Mouse (Mus musculus) intestine, embryonic 14.5 days (tissue): ENCODE measurements at regions not wholly inside any gene's neighbourhood (a gene's known extent, or its start where the extent isn't known, plus 50 kb on each side); places are given as distances from the start of the nearest gene placed in this dataset.

Experiments used
- ATAC-seq: fragments of 200-750 bp; cut with Nextera tagmentation; replicated peaks from 2 replicates; pipeline ENCODE4 v1.8.0; 2017; ENCODE audit warnings: low read depth, moderate number of reproducible peaks, moderate TSS enrichment, moderate library complexity; ENCODE audit not compliant: low FRiP score, low TSS enrichment
- DNase-seq: peaks from one replicate; pipeline ENCODE4 v3.0.0-alpha.2; 2018; ENCODE audit warnings: low spot score
- H3K27ac ChIP-seq: fragments of 300-500 bp; sonication (generic); 2 replicates; pipeline ENCODE4 v1.5.1; 2014; ENCODE audit warnings: low read depth, mild to moderate bottlenecking, control low read depth
- H3K27me3 ChIP-seq: fragments of 300-500 bp; sonication (generic); replicated peaks from 2 replicates; pipeline ENCODE4 v1.6.1; 2014; ENCODE audit warnings: low read length, control low read depth; ENCODE audit not compliant: control insufficient read depth, insufficient read depth
- H3K36me3 ChIP-seq: fragments of 300-500 bp; sonication (generic); 2 replicates; pipeline ENCODE4 v1.6.1; 2014; ENCODE audit warnings: low read length, control low read depth; ENCODE audit not compliant: control insufficient read depth, insufficient read depth
- H3K4me1 ChIP-seq: fragments of 300-500 bp; sonication (generic); replicated peaks from 2 replicates; pipeline ENCODE4 v1.6.1; 2014; ENCODE audit warnings: low read length, control low read depth, mixed read lengths; ENCODE audit not compliant: control insufficient read depth, insufficient read depth
- H3K4me2 ChIP-seq: fragments of 300-500 bp; sonication (generic); 2 replicates; pipeline ENCODE4 v1.6.1; 2014; ENCODE audit warnings: low read length
- H3K4me3 ChIP-seq: fragments of 300-500 bp; sonication (generic); 2 replicates; pipeline ENCODE4 v1.5.1; 2014; ENCODE audit warnings: low read depth, low read length, control low read depth, mixed read lengths
- H3K9ac ChIP-seq: fragments of 300-500 bp; sonication (generic); 2 replicates; pipeline ENCODE4 v1.6.1; 2014; ENCODE audit warnings: mild to moderate bottlenecking, low read length
- H3K9me3 ChIP-seq: fragments of 300-500 bp; sonication (generic); 2 replicates; pipeline ENCODE4 v1.6.1; 2016; ENCODE audit warnings: low read length, control low read depth; ENCODE audit not compliant: control insufficient read depth
- WGBS: fragments of 180-500 bp; shearing (Covaris S2); extraction: QIAGEN DNeasy Blood & Tissue Kit; methylation state at CpG from one replicate; pipeline ENCODE4 v1.1.7; 2014; 5-methylcytosine and 5-hydroxymethylcytosine counted together

GRCm38 (mm10) chr3:19408283-19408682, 220.2 kb downstream of the 1700064H15Rik start:
- H3K27me3 ChIP-seq = no peaks in the 10 kb centered on the region
- H3K36me3 ChIP-seq = no peaks in the 10 kb centered on the region
- H3K9ac ChIP-seq = no peak overlapping the region
- ATAC-seq = no peak
- H3K4me2 ChIP-seq = no peak overlapping the region
- no peaks in the 10 kb centered on the region for H3K4me1 ChIP-seq
- 56% methylated on average over 2 of the region's 2 CpGs for WGBS
- no peaks in the 10 kb centered on the region for H3K9me3 ChIP-seq
- H3K27ac ChIP-seq = no peak overlapping the region
- DNase-seq = no peak
- H3K4me3 ChIP-seq = no peak overlapping the region

- Histone ChIP-seq H3K4me3 (no peak overlapping the region), H3K36me3 (no peaks in the 10 kb centered on the region), H3K27me3 (no peaks in the 10 kb centered on the region), H3K9me3 (no peaks in the 10 kb centered on the region), H3K27ac (no peak overlapping the region), H3K4me2 (no peak overlapping the region), H3K9ac (no peak overlapping the region), H3K4me1 (no peaks in the 10 kb centered on the region)
- 80% methylated on average over 2 of the region's 2 CpGs for WGBS
- ATAC-seq = no peak
- no peak for DNase-seq
These were observed 220.8 kb downstream of the 1700064H15Rik start for GRCm38 (mm10) chr3:19407591-19408090.

GRCm38 (mm10) chr3:19406351-19407151, 221.9 kb downstream of the 1700064H15Rik start:
- H3K4me3 ChIP-seq = no peak overlapping the region
- H3K36me3 ChIP-seq = no peaks in the 10 kb centered on the region
- no peak overlapping the region for H3K9ac ChIP-seq
- no peak for DNase-seq
- H3K4me2 ChIP-seq = no peak overlapping the region
- H3K9me3 ChIP-seq = no peaks in the 10 kb centered on the region
- H3K27me3 ChIP-seq = no peaks in the 10 kb centered on the region
- H3K4me1 ChIP-seq = no peaks in the 10 kb centered on the region
- WGBS = 63% methylated on average over 14 of the region's 14 CpGs
- no peak overlapping the region for H3K27ac ChIP-seq
- no peak for ATAC-seq

DNA sequence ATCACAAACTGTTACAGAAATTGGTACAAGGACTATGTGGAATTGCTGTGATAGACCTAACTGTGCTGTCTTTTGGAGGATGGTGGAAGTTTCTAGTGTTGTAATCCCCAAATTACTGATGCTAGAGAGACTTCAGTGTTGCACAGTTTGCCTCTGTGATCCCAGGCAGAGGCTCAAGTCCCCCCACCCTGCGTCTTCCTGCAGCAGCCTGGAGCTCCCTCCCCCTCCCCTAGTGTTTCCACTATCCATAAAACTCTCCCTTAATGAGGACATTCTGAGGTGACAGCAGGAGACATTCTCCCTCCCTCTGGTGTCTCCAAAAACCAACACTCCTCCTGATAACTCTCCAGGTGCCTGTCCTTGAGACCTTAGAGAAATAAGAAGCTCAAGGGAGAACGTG, 242.8 kb downstream of the 1700064H15Rik start:
- H3K27ac ChIP-seq = no peak overlapping the region
- no peak overlapping the region for H3K4me3 ChIP-seq
- H3K9me3 ChIP-seq = no peaks in the 10 kb centered on the region
- no peaks in the 10 kb centered on the region for H3K36me3 ChIP-seq
- no peak overlapping the region for H3K4me2 ChIP-seq
- ATAC-seq (no peak), DNase-seq (no peak)
- H3K4me1 ChIP-seq = no peaks in the 10 kb centered on the region
- WGBS = 9% methylated on average over 2 of the region's 2 CpGs
- no peaks in the 10 kb centered on the region for H3K27me3 ChIP-seq
- H3K9ac ChIP-seq = no peak overlapping the region

DNA sequence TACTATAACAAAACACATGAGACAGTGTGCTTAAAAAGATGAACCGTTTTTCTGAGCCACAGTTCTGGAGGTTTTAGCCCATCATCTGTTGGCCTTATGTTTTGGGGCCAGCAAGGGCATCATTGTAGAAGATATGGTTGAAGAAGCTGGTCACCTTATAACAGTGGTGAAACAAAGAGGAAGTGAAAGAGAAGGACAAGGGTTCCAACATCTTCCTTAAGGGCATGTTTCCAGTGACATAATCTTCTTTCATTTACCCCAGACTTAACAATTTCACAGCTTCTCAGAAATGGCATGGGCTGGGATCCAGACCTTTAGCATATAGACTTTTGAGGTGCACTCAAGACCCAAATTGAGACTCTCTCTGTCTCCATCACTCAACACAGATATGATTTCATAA, 259.5 kb downstream of the 1700064H15Rik start:
- WGBS = 80% methylated on average over 1 of the region's 1 CpGs
- no peak overlapping the region for H3K27ac ChIP-seq
- no peaks in the 10 kb centered on the region for H3K36me3 ChIP-seq
- ATAC-seq = no peak
- no peak overlapping the region for H3K9ac ChIP-seq
- H3K27me3 ChIP-seq = no peaks in the 10 kb centered on the region
- DNase-seq = no peak
- H3K4me2 ChIP-seq = no peak overlapping the region
- no peak overlapping the region for H3K4me3 ChIP-seq
- H3K9me3 ChIP-seq = no peaks in the 10 kb centered on the region
- no peaks in the 10 kb centered on the region for H3K4me1 ChIP-seq

DNA sequence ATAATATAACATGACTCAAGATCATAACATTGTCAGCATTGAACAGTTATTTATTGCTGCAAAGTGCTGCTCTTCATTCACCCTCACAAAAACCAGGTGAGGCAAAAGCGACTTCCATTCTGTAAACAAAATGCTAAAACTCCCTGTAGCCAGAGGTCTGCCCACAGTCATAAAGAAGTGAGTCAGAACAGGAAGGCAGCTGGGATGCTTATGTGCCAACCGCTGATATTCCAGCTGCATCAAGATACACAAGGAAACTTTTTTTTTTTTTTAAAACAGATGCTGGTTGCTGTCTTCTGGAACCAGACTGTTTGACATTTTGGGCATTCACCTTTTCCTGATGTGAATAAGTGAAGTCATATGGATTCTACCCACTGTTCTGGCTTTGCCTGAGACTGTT, 260.7 kb downstream of the 1700064H15Rik start:
- Histone ChIP-seq H3K4me1 (no peaks in the 10 kb centered on the region), H3K27ac (no peak overlapping the region), H3K4me3 (no peak overlapping the region), H3K9me3 (no peaks in the 10 kb centered on the region), H3K27me3 (no peaks in the 10 kb centered on the region), H3K36me3 (no peaks in the 10 kb centered on the region), H3K4me2 (no peak overlapping the region), H3K9ac (no peak overlapping the region)
- 52% methylated on average over 2 of the region's 2 CpGs for WGBS
- DNase-seq (no peak), ATAC-seq (no peak)
